Mouse (Mus musculus) heart, adult 11 months (tissue): ENCODE data around the gene Alg9.

Experiments used
- DNase-seq: peaks from one replicate; pipeline ENCODE4 v3.0.0; 2022

The Alg9 gene

DNA sequence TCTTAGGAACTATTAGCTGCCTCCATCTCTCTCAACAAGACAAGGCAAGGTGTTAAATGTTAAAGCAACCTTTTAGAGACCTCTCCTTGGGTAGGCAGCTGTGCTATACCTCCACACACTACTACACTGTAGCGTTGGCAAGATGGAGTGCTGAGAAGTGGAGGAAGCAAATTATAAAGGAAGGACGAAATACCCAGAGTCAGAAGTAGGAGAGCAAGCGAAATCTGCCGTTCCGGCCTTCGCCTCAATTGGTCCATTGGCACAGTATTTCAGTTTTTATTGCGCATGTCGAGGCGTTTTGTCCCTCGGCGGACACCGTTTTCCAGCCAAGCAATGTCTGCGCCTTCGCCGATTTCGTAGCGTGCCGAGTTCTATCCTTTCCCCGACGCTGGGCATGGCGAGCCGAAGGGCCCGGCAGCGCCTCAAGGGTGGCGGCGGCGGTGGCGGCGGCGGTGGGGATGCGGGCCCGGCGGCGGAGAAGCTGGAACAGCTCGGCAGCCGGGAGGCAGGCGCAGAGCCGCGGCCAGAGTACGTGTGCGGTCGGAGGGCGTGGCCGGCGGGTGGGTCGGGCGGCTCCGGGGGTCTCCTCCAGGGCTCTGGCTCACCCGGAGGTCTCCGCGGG, at the start of gene Alg9, which contains the start of gene 1110032A03Rik:
Gene Alg9, plus strand, starts transcription at position 29 of the 622 bp plus-strand sequence.
Gene 1110032A03Rik, minus strand, starts transcription at position 530 of the 622 bp plus-strand sequence.
- peak; percentile 98 for DNase-seq

DNA sequence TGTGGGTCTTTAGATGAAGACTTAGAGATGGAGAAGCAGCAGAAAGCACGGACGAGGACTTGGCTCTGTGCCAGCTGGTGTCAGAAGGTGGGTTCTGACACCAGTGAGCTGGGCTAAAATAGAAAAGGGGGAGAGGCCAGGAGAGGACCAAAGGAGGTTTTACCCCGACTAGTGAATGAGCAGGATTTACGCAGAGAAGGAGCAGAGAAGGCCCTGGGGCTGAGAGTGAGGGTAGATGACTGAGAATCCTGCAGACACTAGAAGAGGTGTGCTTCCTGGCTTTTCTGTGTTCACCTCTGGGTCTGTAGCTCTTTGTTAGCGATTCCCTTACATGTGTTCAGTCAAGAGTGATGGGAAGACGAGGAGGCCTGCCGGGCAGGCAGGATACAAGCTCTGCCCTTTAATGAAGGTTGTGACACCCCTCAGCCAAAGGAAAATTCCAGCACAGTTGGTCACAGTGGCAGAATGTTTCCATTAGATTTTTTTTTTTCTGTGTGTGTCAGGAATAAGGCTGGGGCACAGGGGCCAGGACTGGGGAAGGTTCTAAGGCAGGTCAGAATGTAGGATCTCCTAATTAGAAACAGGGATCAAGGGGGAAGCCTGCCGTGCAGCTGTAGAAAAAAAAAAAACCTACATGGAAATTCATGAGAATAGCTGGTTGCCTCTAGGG, 48.8 kb upstream of the Alg9 start:
- no peak for DNase-seq

DNA sequence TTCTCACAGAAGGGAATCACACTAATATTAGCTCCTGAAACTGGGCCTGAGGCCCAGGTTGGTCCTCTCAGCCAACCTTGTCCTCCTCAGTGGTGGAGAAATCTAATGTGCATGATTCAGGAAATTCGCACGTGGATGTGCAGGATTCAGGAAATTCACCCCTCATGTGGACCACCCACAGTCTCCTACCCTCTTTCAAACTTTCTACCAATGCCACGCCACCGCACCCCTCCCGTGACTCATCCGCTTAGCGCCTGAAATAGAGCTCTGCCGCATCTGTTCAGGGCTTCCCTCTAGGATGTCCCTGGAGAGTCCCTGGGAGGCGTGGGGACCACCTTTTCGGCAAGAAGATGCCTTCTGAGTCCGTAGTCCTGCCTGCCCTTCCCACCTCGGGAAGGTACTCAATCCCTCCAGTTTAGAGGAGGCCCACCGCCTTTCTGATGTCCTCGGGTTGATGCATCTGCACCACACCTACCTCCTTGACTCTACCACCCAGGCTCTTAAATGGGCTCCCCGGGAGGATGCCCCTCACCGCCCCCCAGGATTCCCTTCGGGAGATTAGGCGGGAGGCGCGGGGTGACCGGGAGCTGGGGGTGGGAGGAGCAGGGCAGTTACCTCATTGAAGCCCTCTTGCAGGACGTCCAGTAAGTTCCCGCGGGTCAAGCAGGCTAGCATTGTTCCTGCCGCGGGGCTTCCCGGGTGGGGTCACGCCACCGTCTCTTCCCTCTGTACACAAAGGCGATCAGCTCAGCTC, 47.5 kb upstream of the Alg9 start:
- no peak for DNase-seq

- DNase-seq = peak; percentile 98
Measured at GRCm38 (mm10) chr9:50727925-50728651, 46.7 kb upstream of the Alg9 start.

DNA sequence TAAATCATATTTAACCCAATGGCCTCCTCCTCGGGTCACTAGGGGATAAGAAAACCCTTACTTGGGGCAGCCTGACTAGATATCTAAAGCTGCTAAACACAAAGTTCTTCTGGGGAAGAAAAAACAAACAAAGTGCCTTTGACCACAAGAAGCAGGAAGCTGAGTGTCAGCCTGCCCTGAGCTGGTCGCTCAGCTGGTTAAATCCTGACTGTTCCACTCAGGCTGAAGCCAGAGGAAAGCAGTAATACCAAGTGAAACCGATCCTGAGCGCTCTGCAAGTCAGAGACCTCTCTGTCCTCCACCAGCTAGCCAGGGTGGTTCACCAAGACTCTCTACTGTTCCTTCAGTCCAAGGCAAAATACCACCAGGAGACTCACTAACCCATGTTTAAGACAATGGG, 45.2 kb upstream of the Alg9 start:
- no peak for DNase-seq

- DNase-seq = no peak
Measured at GRCm38 (mm10) chr9:50732560-50732959, 42.3 kb upstream of the Alg9 start.

DNA sequence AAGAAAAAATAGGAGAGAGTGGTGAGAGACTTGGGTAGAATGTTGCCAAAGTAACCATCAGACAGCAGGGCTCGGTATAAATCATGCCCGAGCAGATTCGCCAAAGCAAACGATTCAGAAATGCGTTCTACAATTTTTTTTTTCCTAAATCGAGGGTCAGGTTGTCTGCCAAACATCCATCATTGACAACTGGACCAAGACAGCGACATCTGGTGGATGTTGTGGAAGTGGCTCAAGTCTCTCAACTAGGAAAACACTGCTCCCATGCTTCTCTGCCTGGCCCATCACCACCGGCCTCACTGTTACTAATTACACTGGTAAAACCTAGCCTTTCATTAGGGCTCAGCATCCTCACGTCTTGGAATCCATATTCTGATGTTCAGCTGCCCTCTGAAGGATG, 39.8 kb upstream of the Alg9 start:
- no peak for DNase-seq

- peak; percentile 99 for DNase-seq
Measured at GRCm38 (mm10) chr9:50738914-50739870, 35.6 kb upstream of the Alg9 start, which contains the start of gene Dixdc1. Dixdc1 (minus strand) TSS chr9:50739517.

- DNase-seq = peak; percentile 80
Measured at GRCm38 (mm10) chr9:50740867-50741784, 33.7 kb upstream of the Alg9 start.

- peak; percentile 73 for DNase-seq
Measured at GRCm38 (mm10) chr9:50742261-50742660, 32.6 kb upstream of the Alg9 start.

DNA sequence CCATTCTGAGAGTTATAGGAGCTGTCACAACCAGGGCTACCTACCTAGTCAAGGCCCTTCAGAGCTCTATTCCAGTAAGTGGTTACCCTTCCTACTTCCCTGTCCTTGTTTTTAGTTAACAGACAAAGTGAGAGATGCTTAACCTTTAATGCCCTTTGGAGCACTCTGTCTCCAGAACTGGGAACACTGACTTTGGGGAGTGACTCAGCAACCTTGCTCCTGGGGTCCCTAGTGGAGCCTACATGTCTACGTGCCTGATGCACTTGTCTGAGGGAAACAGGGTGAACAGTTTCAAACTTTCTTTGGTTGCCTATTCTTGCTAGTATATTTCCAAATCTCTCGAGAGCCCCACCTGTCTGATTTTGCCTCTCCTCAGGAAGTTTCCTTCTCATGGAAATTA, 32.1 kb upstream of the Alg9 start:
- DNase-seq = peak; percentile 62

GRCm38 (mm10) chr9:50745806-50746205, 29.0 kb upstream of the Alg9 start:
- DNase-seq = peak; percentile 73

DNA sequence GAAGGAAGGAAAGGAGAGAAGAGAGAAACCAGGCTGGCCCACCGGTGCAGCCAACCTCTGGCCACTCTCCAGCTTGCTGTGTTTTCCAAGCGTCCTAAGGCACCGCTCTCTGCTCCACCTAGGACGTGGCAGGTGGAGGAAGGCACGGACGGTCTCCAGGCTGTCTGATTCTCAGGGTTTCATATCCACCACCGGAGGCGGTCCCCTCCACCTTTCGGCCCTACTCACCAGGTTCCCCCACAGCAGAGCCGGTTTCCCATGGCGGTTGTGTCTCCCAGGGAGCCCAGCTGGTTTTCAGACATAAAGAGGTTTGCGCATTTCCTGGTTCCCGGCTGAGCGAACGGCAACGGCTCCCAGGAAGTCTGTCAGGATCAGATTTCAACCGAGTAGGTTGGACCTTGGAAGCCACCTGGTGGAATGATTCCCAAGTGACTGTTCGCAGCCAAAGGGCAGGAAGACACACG, 28.6 kb upstream of the Alg9 start, which contains the start of gene 2310030G06Rik:
Gene 2310030G06Rik, minus strand, starts transcription at position 323 of the 464 bp plus-strand sequence.
- peak; percentile 84 for DNase-seq

DNA sequence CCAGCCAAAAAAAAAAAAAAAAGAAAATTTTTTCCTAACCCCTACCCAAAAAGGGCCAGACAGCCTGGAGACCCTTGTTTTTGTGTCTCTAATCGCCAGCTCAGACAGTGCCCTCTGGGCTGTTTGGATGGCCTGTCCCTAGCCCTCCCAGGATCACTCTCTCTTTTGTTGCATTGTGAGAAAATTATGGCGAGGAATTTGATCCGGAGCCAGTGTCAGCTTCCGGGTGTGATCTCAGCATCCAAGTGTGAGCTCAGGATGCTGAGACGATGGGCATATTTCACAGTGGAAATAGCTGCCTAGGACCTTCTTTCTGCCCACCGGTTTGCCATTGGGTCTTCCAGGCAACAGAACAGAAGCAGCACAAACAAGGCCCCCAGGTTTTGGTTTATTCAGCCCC, 24.1 kb upstream of the Alg9 start:
- peak; percentile 88 for DNase-seq

DNA sequence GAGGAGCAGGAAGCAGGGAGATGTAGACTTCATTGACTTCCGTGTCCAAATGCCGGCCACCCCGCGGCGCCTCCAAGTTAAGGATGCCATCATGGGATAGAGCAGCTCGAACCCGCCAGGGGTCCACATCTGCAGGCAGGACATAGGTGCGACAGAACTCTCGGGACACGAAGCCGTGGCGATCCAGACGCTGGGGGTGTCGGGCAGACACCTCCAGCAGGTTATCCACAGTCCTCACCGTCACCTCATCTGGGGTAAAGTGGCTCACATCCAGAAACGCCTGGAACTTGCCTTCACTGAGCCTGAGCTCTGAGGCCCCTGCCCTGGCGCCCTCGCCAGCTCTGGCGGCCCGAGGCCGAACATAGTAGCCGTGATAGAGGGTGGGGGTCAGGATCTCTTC, 23.5 kb upstream of the Alg9 start, which contains the start of gene Cryab:
Gene Cryab, plus strand, starts transcription at position 3 of the 400 bp plus-strand sequence.
- DNase-seq = peak; percentile 95

DNA sequence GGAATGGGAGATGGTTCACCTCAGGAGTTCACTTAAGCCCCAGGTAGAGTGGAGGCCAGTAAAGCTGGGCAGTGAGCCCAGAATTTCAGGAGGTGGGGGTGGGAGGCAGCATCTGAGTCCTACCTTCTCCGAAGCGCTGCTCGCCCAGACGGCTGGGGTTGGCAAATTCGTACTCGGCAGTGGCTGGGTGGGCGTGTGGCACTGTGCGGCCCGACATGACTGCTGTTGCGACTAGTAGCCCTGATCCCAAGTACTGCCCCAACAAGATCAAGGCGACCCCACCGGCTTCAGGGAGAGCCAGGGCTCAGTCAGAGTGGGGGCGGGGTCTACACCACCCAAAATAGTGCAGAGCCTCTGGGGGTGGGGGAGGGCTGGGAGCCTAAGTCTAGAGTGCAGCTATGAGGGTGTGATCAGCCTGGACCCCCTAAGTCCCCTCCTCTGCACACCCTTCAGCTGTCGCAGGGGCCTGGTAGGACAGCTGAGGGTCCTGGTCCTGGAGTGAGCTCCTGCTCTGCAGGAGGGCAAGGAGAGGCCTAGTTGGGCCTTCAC, 22.7 kb upstream of the Alg9 start, which contains the start of gene Hspb2:
Gene Hspb2, minus strand, starts transcription at position 301 of the 549 bp plus-strand sequence.
- DNase-seq = peak; percentile 97

DNA sequence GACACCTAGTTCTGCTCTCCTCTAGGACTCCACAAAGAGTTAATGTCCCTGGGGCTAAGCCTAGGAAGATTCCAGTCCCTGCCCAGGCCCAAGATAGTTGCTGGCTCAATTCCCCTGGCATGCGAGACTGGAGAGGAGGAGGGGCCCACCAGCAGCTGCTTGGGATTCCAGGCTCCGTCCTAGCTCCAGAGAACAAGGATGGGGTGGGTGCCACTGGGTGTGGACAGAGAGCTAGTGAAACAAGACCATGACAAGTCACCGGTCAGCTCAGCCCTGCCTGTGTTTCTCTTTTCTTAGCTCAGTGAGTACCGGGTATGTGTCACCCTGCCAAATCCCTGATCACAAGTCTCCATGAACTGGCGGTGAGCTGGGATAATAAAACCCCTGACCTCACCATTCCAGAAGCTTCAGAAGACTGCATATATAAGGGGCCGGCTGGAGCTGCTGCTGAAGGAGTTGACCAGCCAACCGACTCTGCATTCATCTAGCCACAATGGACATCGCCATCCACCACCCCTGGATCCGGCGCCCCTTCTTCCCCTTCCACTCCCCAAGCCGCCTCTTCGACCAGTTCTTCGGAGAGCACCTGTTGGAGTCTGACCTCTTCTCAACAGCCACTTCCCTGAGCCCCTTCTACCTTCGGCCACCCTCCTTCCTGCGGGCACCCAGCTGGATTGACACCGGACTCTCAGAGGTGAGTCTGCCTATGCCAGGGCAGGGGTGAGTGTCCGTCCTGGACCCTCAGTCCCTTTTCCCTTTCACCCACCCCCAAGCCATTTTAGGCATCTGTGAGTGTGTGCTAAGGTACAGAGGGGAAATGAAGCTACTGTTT, 21.8 kb upstream of the Alg9 start:
- DNase-seq = peak; percentile 100

DNA sequence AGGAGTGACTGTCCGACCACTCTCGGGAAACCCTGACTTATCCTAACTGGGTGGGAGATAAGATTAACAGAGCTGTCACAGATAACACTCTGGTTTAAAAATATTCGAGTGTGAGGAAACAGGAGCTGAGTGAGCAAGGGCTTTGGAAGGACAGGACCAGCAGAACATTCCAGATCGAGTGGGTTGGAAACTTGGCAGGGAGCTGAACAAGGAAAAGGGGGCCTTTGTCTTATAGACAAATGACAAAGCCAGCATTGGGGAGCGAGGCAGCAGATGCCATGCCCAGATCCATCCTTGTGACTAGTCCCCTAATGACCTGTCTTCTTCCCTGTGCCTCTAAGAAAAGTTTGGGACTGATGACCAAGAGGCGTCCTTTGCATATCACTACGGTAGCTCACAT, 20.9 kb upstream of the Alg9 start:
- peak; percentile 93 for DNase-seq

GRCm38 (mm10) chr9:50756711-50757110, 18.1 kb upstream of the Alg9 start:
- DNase-seq = no peak
